Mouse (Mus musculus) bone marrow macrophage, adult 2 months (primary cell): Measurements from ENCODE around the gene Sephs1.

Experiments
- CTCF ChIP-seq: IDR thresholded peaks from 2 replicates; pipeline ENCODE4 v1.5.1; 2012; ENCODE audit warnings: low read depth, mild to moderate bottlenecking, low read length, moderate library complexity
- POLR2A ChIP-seq: IDR thresholded peaks from 2 replicates; pipeline ENCODE4 v1.6.1; 2012; ENCODE audit warnings: mild to moderate bottlenecking, low read depth, low read length, borderline replicate concordance

GRCm38 (mm10) chr2:4902346-4902745, 21.0 kb downstream of the Sephs1 start:
- TF ChIP-seq POLR2A = no peak
- no peak for TF ChIP-seq CTCF
